Mouse (Mus musculus): ENCODE data around the gene Gpbar1. TPM values are rescaled to one million over a fixed set of nuclear protein-coding genes. Genes with fewer than 3 reads are reported as not detected.
"Not testable (repeated sequence)": the region's sequence is repeated elsewhere in the genome, so short reads cannot be mapped to it uniquely, and the experiment has no call there.

Gpbar1 gene
- total RNA-seq, 2 experiments from 2014 or later, result not detected

DNA sequence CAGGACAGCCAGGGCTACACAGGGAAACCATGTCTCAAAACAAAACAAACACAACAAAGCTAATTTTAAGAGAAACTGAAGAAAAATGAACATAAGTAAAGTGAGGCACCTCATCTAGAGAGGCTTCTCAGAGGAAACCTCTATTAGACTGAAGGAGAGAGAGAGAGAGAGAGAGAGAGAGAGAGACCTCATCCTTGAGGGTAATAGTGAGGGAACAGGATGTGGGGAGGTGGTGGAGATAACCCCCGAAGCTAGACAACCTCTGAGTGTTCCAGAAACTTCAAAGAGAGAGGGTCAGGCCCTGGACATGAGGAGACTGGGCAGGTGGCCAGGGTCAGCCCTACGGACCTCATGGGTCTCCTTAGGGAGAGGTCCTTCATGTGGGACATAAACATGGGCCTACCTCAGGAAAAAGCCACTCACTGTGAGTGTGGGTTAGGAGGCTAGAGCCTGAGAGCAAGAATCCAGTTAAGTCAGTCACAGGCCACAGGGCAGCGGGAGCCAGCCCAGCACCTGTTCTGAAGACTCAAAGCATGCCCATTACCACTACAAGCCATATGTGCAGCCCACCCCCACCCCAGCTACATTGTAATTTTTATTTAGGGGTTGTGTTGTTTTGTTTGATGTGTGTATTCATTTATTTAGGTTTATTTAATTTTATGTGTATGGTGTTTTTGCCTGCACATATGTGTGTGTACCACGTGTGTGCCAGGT, 37.9 kb downstream of the Gpbar1 start:
- DNase-seq (ENCODE audit: low spot score), result no peak

DNA sequence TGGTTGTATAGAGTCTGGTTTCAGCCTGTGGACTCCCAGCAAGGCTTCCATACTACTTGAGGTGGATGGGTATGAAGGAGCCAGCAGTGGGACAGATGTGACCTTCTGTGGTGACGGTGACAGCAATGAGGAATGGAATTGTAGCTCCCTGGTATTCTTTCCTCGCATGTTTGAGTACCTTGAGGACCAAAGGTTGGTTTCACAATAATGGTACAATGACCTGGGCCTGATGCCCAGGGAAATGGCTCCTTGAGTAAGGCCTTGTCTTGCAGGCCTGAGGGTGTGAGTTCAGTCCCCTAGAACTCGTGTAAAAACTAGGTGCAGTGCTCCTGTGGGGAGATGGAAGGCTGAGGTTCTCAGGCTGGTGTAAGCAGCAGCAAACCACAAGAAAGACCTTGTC, 40.4 kb downstream of the Gpbar1 start:
- no peak for DNase-seq (ENCODE audit: low spot score)

DNA sequence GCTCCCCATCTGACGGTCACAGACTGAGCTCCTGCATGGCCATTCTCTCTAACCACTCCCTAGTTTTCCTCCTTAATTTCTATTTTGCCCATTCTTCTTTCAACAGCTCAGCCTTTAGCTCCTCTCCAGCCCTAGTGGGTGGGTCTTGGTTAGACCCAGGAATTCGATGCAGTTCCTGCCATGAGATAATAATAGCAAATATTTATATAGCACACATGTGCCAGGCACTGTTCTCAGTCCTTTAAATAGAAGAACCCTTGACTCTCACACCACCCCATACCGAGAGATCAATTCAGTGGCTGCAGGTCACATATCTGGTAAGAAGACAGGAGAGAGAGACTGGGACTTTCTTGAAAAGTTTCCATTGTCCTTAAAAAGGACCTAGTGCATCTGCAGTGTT, 43.0 kb downstream of the Gpbar1 start:
- DNase-seq (ENCODE audit: low spot score), result no peak

DNA sequence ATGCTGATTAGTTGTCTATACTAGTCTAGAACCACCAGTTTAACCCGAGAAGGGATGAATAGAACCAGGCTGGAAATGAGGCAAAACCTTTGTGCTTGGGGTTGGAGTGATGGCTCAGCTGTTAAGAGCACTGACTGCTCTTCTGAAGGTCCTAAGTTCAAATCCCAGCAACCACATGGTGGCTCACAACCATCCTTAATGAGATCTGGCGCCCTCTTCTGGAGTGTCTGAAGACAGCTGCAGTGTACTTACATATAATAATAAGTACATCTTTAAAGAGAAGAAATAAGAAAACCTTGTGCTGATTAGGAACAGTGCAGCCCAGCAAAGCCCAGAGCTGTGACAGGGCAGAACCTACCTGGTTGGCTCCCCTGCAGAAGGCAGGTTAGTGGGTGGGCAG, 48.6 kb downstream of the Gpbar1 start:
- not testable (repeated sequence) for DNase-seq (ENCODE audit: low spot score)

Other genes with a start within 250 kb of the Gpbar1 start
- gene Tns1, start 154.1 kb upstream of the Gpbar1 start, total RNA-seq (2021), result 100 to 1,000 TPM; 226 to 298 TPM
- under 1 TPM; 0.09 to 0.11 TPM for gene Rufy4, start 153.0 kb upstream of the Gpbar1 start, total RNA-seq (2021)
- gene Cxcr2, start 124.6 kb upstream of the Gpbar1 start, total RNA-seq (2021), result not detected
- not detected for gene Cxcr1, start 83.9 kb upstream of the Gpbar1 start, total RNA-seq (2021)
- 10 to 100 TPM; 71.0 to 82.9 TPM for gene Arpc2, start 42.5 kb upstream of the Gpbar1 start, total RNA-seq (2021)
- gene Aamp, start 6.2 kb downstream of the Gpbar1 start, total RNA-seq (2021), result 10 to 100 TPM; 74.4 to 77.1 TPM
- gene Pnkd, start 6.4 kb downstream of the Gpbar1 start, total RNA-seq (2021), result 10 to 100 TPM; 54.0 to 63.3 TPM
- 10 to 100 TPM; 29.0 to 42.2 TPM for gene Tmbim1, start 27.1 kb downstream of the Gpbar1 start, total RNA-seq (2021)
- gene Catip, start 83.6 kb downstream of the Gpbar1 start, total RNA-seq (2021), result under 1 TPM in 1 of 2 experiments, not detected in 1; 0.11 TPM
- gene Slc11a1, start 96.6 kb downstream of the Gpbar1 start, total RNA-seq (2021), result 1 to 10 TPM; 3.6 to 8.1 TPM
- gene Ctdsp1, start 113.0 kb downstream of the Gpbar1 start, total RNA-seq (2021), result 100 to 1,000 TPM; 107 TPM
- under 1 TPM in 1 of 2 experiments, not detected in 1; 0.11 TPM for gene Vil1, start 130.8 kb downstream of the Gpbar1 start, total RNA-seq (2021)
- gene Cnot9, start 227.5 kb downstream of the Gpbar1 start, total RNA-seq (2021), result 10 to 100 TPM; 12.1 to 13.1 TPM

All from gastrocnemius, adult 18-20 months (tissue).